13 mouse cellular contexts compared by ENCODE assay signal in genomic region chr12:12715956-12716669, GRCm38 (mm10).
A peak's percentile ranks its signal among the peaks of the same experiment; 100 is the strongest.
DNase-seq lines count a peak whose midpoint lies in the region; ATAC-seq lines count a peak whose summit lies in the region.
"Had no signal": no experiment of that assay in that cellular context is flagged by ENCODE, and none has a peak within 500 bp of the region (broad histone marks: within the 10 kb centered on the region; RNA-seq: fewer than 3 reads in every experiment).

No protein-coding gene starts in this region.

- no peak for ATAC-seq in forebrain, embryonic 11.5 days (replicated peaks; ENCODE audit: low FRiP score)
- peak; percentile 81 for ATAC-seq in forebrain, embryonic 16.5 days
- ATAC-seq in inflammation-experienced regulatory T-cells, adult 6 months = no peak

- no peaks in the 10 kb centered on the region for H3K9me3 ChIP-seq in forebrain, embryonic 10.5 days
- H3K9me3 ChIP-seq in forebrain, embryonic 11.5 days (ENCODE audit: control insufficient read depth, low read length) = no peaks in the 10 kb centered on the region
- H3K9me3 ChIP-seq in forebrain, embryonic 16.5 days (ENCODE audit: control insufficient read depth, low read length) = no peaks in the 10 kb centered on the region
- H3K9me3 ChIP-seq: midbrain, embryonic 12.5 days; neural tube, embryonic 13.5 days had no signal

- H3K4me3 ChIP-seq in forebrain, embryonic 10.5 days = no peak overlapping the region
- no peak overlapping the region for H3K4me3 ChIP-seq in forebrain, embryonic 11.5 days (ENCODE audit: low read depth, low read length)
- no peak overlapping the region for H3K4me3 ChIP-seq in forebrain, embryonic 16.5 days (replicated peaks; ENCODE audit: low read length)
- H3K4me3 ChIP-seq: erythroblast, embryonic 14.5 days; midbrain, embryonic 12.5 days; neural tube, embryonic 13.5 days had no signal

- H3K4me2 ChIP-seq in forebrain, embryonic 11.5 days (ENCODE audit: low read depth, low read length, severe bottlenecking) = no peak overlapping the region
- no peak overlapping the region for H3K4me2 ChIP-seq in forebrain, embryonic 16.5 days (ENCODE audit: low read length)
- H3K4me2 ChIP-seq: midbrain, embryonic 12.5 days; neural tube, embryonic 13.5 days had no signal

- peaks cover 38% of the 10 kb centered on the region for H3K27me3 ChIP-seq in forebrain, embryonic 10.5 days (ENCODE audit: poor library complexity, severe bottlenecking)
- H3K27me3 ChIP-seq in forebrain, embryonic 11.5 days (ENCODE audit: control insufficient read depth, insufficient read depth, low read length) = peaks cover 2% of the 10 kb centered on the region; the same call in 1 of the 2 replicates
- no peaks in the 10 kb centered on the region for H3K27me3 ChIP-seq in forebrain, embryonic 16.5 days (replicated peaks; ENCODE audit: control insufficient read depth, insufficient read depth, low read length)
- H3K27me3 ChIP-seq: neural tube, embryonic 13.5 days had no signal

- H3K27ac ChIP-seq in forebrain, embryonic 10.5 days = peak overlapping the region; percentile 64
- H3K27ac ChIP-seq in forebrain, embryonic 11.5 days (ENCODE audit: low read depth, low read length) = no peak overlapping the region
- H3K27ac ChIP-seq in forebrain, embryonic 16.5 days (ENCODE audit: low read length) = peak overlapping the region; percentile 74
- H3K27ac ChIP-seq: midbrain, embryonic 12.5 days; neural tube, embryonic 13.5 days had no signal

- no peaks in the 10 kb centered on the region for H3K36me3 ChIP-seq in forebrain, embryonic 10.5 days (replicated peaks)
- H3K36me3 ChIP-seq in forebrain, embryonic 11.5 days (ENCODE audit: control insufficient read depth, insufficient read depth, low read length) = no peaks in the 10 kb centered on the region
- no peaks in the 10 kb centered on the region for H3K36me3 ChIP-seq in forebrain, embryonic 16.5 days (ENCODE audit: control insufficient read depth, insufficient read depth)
- H3K36me3 ChIP-seq: midbrain, embryonic 12.5 days; neural tube, embryonic 13.5 days had no signal

- H3K4me1 ChIP-seq in forebrain, embryonic 10.5 days = peaks cover 52% of the 10 kb centered on the region
- peaks cover 7% of the 10 kb centered on the region; the same call in 1 of the 2 replicates for H3K4me1 ChIP-seq in forebrain, embryonic 11.5 days (replicated peaks; ENCODE audit: control insufficient read depth, insufficient read depth, low read length)
- peaks cover 13% of the 10 kb centered on the region for H3K4me1 ChIP-seq in forebrain, embryonic 16.5 days (replicated peaks; ENCODE audit: control insufficient read depth, insufficient read depth, low read length)
- H3K4me1 ChIP-seq: neural tube, embryonic 13.5 days had no signal

- H3K9ac ChIP-seq in forebrain, embryonic 11.5 days (ENCODE audit: low read length) = no peak overlapping the region
- H3K9ac ChIP-seq in forebrain, embryonic 16.5 days (replicated peaks; ENCODE audit: low read depth, low read length) = no peak overlapping the region
- H3K9ac ChIP-seq: midbrain, embryonic 12.5 days; neural tube, embryonic 13.5 days had no signal

- intact Hi-C loops in left cerebral cortex, postnatal 36 days (cut with DNase I) = loop anchor here (5.0 kb wide), 1 partner anchor 221 kb away; no protein-coding TSS in a partner anchor

- no peak for DNase-seq in forebrain, embryonic 10.5 days (ENCODE audit: extremely low spot score, low spot score)
- no peak for DNase-seq in forebrain, embryonic 11.5 days (ENCODE audit: low spot score)
- peak; percentile 76 for DNase-seq in brain, adult 2 months (ENCODE audit: low read depth, low spot score)
- DNase-seq in left cerebral cortex, postnatal 36 days (ENCODE audit: low spot score in 2 of 2) = peak; percentile 34 to 47
- DNase-seq in c-Kit-positive CD71-positive TER-119-positive erythroid progenitor cells, embryonic 14.5 days (ENCODE audit: low spot score) = no peak
- DNase-seq in neural tube, embryonic 10.5 days (ENCODE audit: extremely low spot score, low spot score) = no peak
- DNase-seq: adrenal gland, adult 2 months; thymus, adult 2 months had no signal

- whole genome bisulfite sequencing in forebrain, embryonic 10.5 days = 84% methylated on average over 7 of the region's 7 CpGs
- 86% methylated on average over 7 of the region's 7 CpGs for WGBS in forebrain, embryonic 11.5 days
- WGBS in forebrain, embryonic 16.5 days = 74% methylated on average over 7 of the region's 7 CpGs

Comparison
In these comparisons a context has a peak if more than half of its experiments do, and no peak if none do; other contexts are left out.
1. DNase-seq: peak in brain, adult 2 months (single experiment) and left cerebral cortex, postnatal 36 days (2 of 2); none in forebrain, embryonic 10.5 days (single experiment), forebrain, embryonic 11.5 days (single experiment), c-Kit-positive CD71-positive TER-119-positive erythroid progenitor cells, embryonic 14.5 days (single experiment) and neural tube, embryonic 10.5 days (single experiment).